Mouse (Mus musculus) left cerebral cortex, postnatal 10 days (tissue): ENCODE measurements at regions not wholly inside any gene's neighbourhood (a gene's known extent, or its start where the extent isn't known, plus 50 kb on each side); places are given as distances from the start of the nearest gene placed in this dataset.

Source experiments
- DNase-seq, 2 experiments: peaks; one replicate each; pipeline ENCODE4 v3.0.0; 2021 to 2022; ENCODE audit warnings: low spot score in 2 of 2, mixed read lengths in 1 of 2; ENCODE audit errors: extremely low spot score in 1 of 2
- intact Hi-C: fragments of 180-260 bp; cut with DNase I; formaldehyde crosslinking; loops from one replicate; pipeline ENCODE4 v1.15.1; 2025

- intact Hi-C loops: loop anchor here (5.0 to 10.0 kb wide), 3 partner anchors 492 to 1480 kb away; partner anchors contain the start of gene Marcks
- DNase-seq: no peak
Measured at GRCm38 (mm10) chr10:38552350-38553076, 269.1 kb downstream of the Rfpl4b start.

- DNase-seq: no peak
- intact Hi-C loops: no loop called here
Measured at GRCm38 (mm10) chr10:38540031-38540430, 281.5 kb downstream of the Rfpl4b start.

GRCm38 (mm10) chr10:38538766-38539165, 282.8 kb downstream of the Rfpl4b start:
- DNase-seq: no peak
- intact Hi-C loops: no loop called here

GRCm38 (mm10) chr10:38516636-38517035, 304.9 kb downstream of the Rfpl4b start:
- DNase-seq: no peak
- intact Hi-C loops: no loop called here
